Mouse (Mus musculus): ENCODE data around the gene Snx11.

GRCm38 (mm10) chr11:96746648-96747047 is 30.7 kb downstream of the Snx11 start:
- TF ChIP-seq CTCF (IDR thresholded peaks at IDR 0.05; ENCODE audit: control insufficient read depth, insufficient read depth, insufficient replicate concordance, low read depth, low read length) (no peak), POLR2A (IDR thresholded peaks at IDR 0.05; ENCODE audit: control insufficient read depth, low read depth, low read length) (no peak)
